33 mouse cellular contexts compared by ENCODE assay signal in genomic region chr4:130166061-130166460, GRCm38 (mm10). TPM values are rescaled to one million over a fixed set of nuclear protein-coding genes. Genes with fewer than 3 reads are reported as not detected.
DNase-seq lines count a peak whose midpoint lies in the region; ATAC-seq and TF ChIP-seq lines count a peak whose summit lies in the region.
"Had no signal": no experiment of that assay in that cellular context is flagged by ENCODE, and none has a peak within 500 bp of the region (broad histone marks: within the 10 kb centered on the region; RNA-seq: fewer than 3 reads in every experiment).

No protein-coding gene starts in this region.

- no peak for ATAC-seq in intestine, embryonic 16.5 days
- no peak for ATAC-seq in intestine, postnatal 0 days
- no peak for ATAC-seq in embryonic facial prominence, embryonic 12.5 days (ENCODE audit: insufficient number of reproducible peaks, insufficient read depth, low FRiP score, low TSS enrichment)
- no peak for ATAC-seq in stomach, postnatal 0 days (ENCODE audit: low FRiP score, low TSS enrichment)
- ATAC-seq: forebrain, embryonic 15.5 days; midbrain, embryonic 16.5 days; Patski had no signal

- H3K27ac ChIP-seq in intestine, embryonic 16.5 days (ENCODE audit: low read length): no peak overlapping the region
- H3K27ac ChIP-seq in intestine, postnatal 0 days (ENCODE audit: low read depth, low read length): no peak overlapping the region
- H3K27ac ChIP-seq in embryonic facial prominence, embryonic 12.5 days: peak overlapping the region; percentile 38; the same call in 1 of the 2 replicates
- H3K27ac ChIP-seq in stomach, postnatal 0 days (replicated peaks): 0 out of 2 replicates have a peak overlapping the region, but pooled peaks have one; percentile 8
- H3K27ac ChIP-seq: forebrain, embryonic 15.5 days; hindbrain, embryonic 14.5 days; limb, embryonic 15.5 days; liver, embryonic 13.5 days had no signal

- WGBS in intestine, embryonic 16.5 days: 79% methylated on average over 18 of the region's 18 CpGs
- WGBS in intestine, postnatal 0 days: 86% methylated on average over 18 of the region's 18 CpGs
- 65% methylated on average over 18 of the region's 18 CpGs for WGBS in embryonic facial prominence, embryonic 12.5 days
- WGBS in stomach, postnatal 0 days: 81% methylated on average over 18 of the region's 18 CpGs

- TF ChIP-seq EP300 in stomach, postnatal 0 days (optimal IDR thresholded peaks at IDR 0.05): no peak

- no peaks in the 10 kb centered on the region for H3K9me3 ChIP-seq in intestine, embryonic 16.5 days (ENCODE audit: control insufficient read depth, low read length)
- H3K9me3 ChIP-seq in intestine, postnatal 0 days (ENCODE audit: control insufficient read depth): no peaks in the 10 kb centered on the region
- H3K9me3 ChIP-seq in embryonic facial prominence, embryonic 12.5 days: no peaks in the 10 kb centered on the region
- no peaks in the 10 kb centered on the region for H3K9me3 ChIP-seq in stomach, postnatal 0 days (ENCODE audit: control insufficient read depth, low read length)
- H3K9me3 ChIP-seq: forebrain, embryonic 15.5 days; limb, embryonic 15.5 days; liver, embryonic 13.5 days had no signal

- no peak overlapping the region for H3K4me2 ChIP-seq in intestine, embryonic 16.5 days (ENCODE audit: low read depth, low read length)
- no peak overlapping the region for H3K4me2 ChIP-seq in intestine, postnatal 0 days (replicated peaks; ENCODE audit: low read depth)
- no peak overlapping the region for H3K4me2 ChIP-seq in embryonic facial prominence, embryonic 12.5 days (replicated peaks)
- no peak overlapping the region for H3K4me2 ChIP-seq in stomach, postnatal 0 days (replicated peaks; ENCODE audit: low read depth)
- H3K4me2 ChIP-seq: forebrain, embryonic 15.5 days; hindbrain, embryonic 14.5 days; limb, embryonic 15.5 days; liver, embryonic 13.5 days; midbrain, embryonic 11.5 days had no signal

- peaks cover 55% of the 10 kb centered on the region for H3K4me1 ChIP-seq in intestine, embryonic 16.5 days (ENCODE audit: control insufficient read depth, insufficient read depth, low read length)
- peaks cover 31% of the 10 kb centered on the region for H3K4me1 ChIP-seq in intestine, postnatal 0 days (replicated peaks; ENCODE audit: control insufficient read depth, insufficient read depth, low read length)
- H3K4me1 ChIP-seq in embryonic facial prominence, embryonic 12.5 days: peaks cover 44% of the 10 kb centered on the region
- H3K4me1 ChIP-seq in stomach, postnatal 0 days (replicated peaks; ENCODE audit: control insufficient read depth, insufficient read depth): peaks cover 19% of the 10 kb centered on the region

- H3K9ac ChIP-seq in intestine, embryonic 16.5 days (ENCODE audit: low read depth, low read length): peak overlapping the region; percentile 29; the same call in 1 of the 2 replicates
- no peak overlapping the region for H3K9ac ChIP-seq in intestine, postnatal 0 days (ENCODE audit: low read depth, low read length)
- no peak overlapping the region for H3K9ac ChIP-seq in embryonic facial prominence, embryonic 12.5 days
- no peak overlapping the region for H3K9ac ChIP-seq in stomach, postnatal 0 days (ENCODE audit: low read length)
- H3K9ac ChIP-seq: forebrain, embryonic 15.5 days; hindbrain, embryonic 14.5 days; limb, embryonic 15.5 days; liver, embryonic 13.5 days had no signal

- H3K27me3 ChIP-seq in intestine, embryonic 16.5 days (replicated peaks; ENCODE audit: control insufficient read depth, insufficient read depth, low read length): no peaks in the 10 kb centered on the region
- no peaks in the 10 kb centered on the region for H3K27me3 ChIP-seq in intestine, postnatal 0 days (replicated peaks; ENCODE audit: control insufficient read depth, insufficient read depth, low read length)
- peaks cover 22% of the 10 kb centered on the region for H3K27me3 ChIP-seq in embryonic facial prominence, embryonic 12.5 days
- H3K27me3 ChIP-seq in stomach, postnatal 0 days (ENCODE audit: control insufficient read depth, insufficient read depth, low read length): no peaks in the 10 kb centered on the region
- H3K27me3 ChIP-seq: limb, embryonic 15.5 days; Patski had no signal

- H3K36me3 ChIP-seq in intestine, embryonic 16.5 days (ENCODE audit: control insufficient read depth, insufficient read depth, low read length): peaks cover 3% of the 10 kb centered on the region; the same call in 1 of the 2 replicates
- peaks cover 41% of the 10 kb centered on the region; the same call in 1 of the 2 replicates for H3K36me3 ChIP-seq in intestine, postnatal 0 days (ENCODE audit: control insufficient read depth, insufficient read depth)
- no peaks in the 10 kb centered on the region for H3K36me3 ChIP-seq in embryonic facial prominence, embryonic 12.5 days
- peaks cover 3% of the 10 kb centered on the region; the same call in 1 of the 2 replicates for H3K36me3 ChIP-seq in stomach, postnatal 0 days (ENCODE audit: control insufficient read depth, insufficient read depth, low read length)
- H3K36me3 ChIP-seq: forebrain, embryonic 15.5 days; limb, embryonic 15.5 days had no signal

- no peak overlapping the region for H3K4me3 ChIP-seq in intestine, embryonic 16.5 days (ENCODE audit: low read length)
- H3K4me3 ChIP-seq in intestine, postnatal 0 days (ENCODE audit: low read depth, low read length): no peak overlapping the region
- H3K4me3 ChIP-seq in embryonic facial prominence, embryonic 12.5 days: no peak overlapping the region
- H3K4me3 ChIP-seq in stomach, postnatal 0 days (ENCODE audit: low read depth, low read length): no peak overlapping the region
- H3K4me3 ChIP-seq: forebrain, embryonic 15.5 days; layer of hippocampus, adult 2 months; limb, embryonic 15.5 days; liver, embryonic 13.5 days had no signal

- peak; percentile 91 for DNase-seq in heart, adult 11 months
- no peak for DNase-seq in heart, adult 8-10 months (ENCODE audit: low spot score)
- DNase-seq in stomach, postnatal 0 days (ENCODE audit: low spot score): no peak
- no peak for DNase-seq in spleen, adult 18-20 months
- DNase-seq: cerebellum, adult 11-12 months; cerebellum, adult 9-11 months; embryo, embryonic 11 days; gastrocnemius, postnatal 10 days; kidney, adult 18-20 months; liver, embryonic 13.5 days; right cerebral cortex, postnatal 4 days; thymus, postnatal 4 days had no signal

- no peak for TF ChIP-seq CTCF in intestine, postnatal 0 days (IDR thresholded peaks at IDR 0.05; ENCODE audit: low read depth)
- no peak for TF ChIP-seq CTCF in stomach, postnatal 0 days (IDR thresholded peaks at IDR 0.05; ENCODE audit: low read depth)

RNA-seq across cellular contexts. Expression of gene Tinagl1, which starts 8.9 kb away (rescaled TPM):
- 10 to 100 TPM; 44.8 to 57.2 (median 49.5) TPM for total RNA-seq in heart, adult 8-10 months (2022)
- 78.3 and 80.3 TPM in 2 replicates for polyA plus RNA-seq in intestine, embryonic 16.5 days (2015; fragmentation: Nextera tagmentation; extraction: Ambion mirVana)
- polyA plus RNA-seq in intestine, postnatal 0 days (2015; fragmentation: Nextera tagmentation; extraction: Ambion mirVana): 87.2 and 88.8 TPM in 2 replicates
- 11.8 and 12.9 TPM in 2 replicates for polyA plus RNA-seq in embryonic facial prominence, embryonic 12.5 days (2016; fragmentation: Nextera tagmentation; extraction: Ambion mirVana)
- 123 and 131 TPM in 2 replicates for polyA plus RNA-seq in stomach, postnatal 0 days (2015; fragmentation: Nextera tagmentation; extraction: Ambion mirVana)

RNA-seq across cellular contexts. Expression of gene Hcrtr1, which starts 26.9 kb away (rescaled TPM):
- not detected for total RNA-seq in heart, adult 8-10 months (2022)
- 0.22 and 0.34 TPM in 2 replicates for polyA plus RNA-seq in intestine, embryonic 16.5 days (2015; fragmentation: Nextera tagmentation; extraction: Ambion mirVana)
- 0.81 and 0.91 TPM in 2 replicates for polyA plus RNA-seq in intestine, postnatal 0 days (2015; fragmentation: Nextera tagmentation; extraction: Ambion mirVana)
- 0.27 and 0.32 TPM in 2 replicates for polyA plus RNA-seq in embryonic facial prominence, embryonic 12.5 days (2016; fragmentation: Nextera tagmentation; extraction: Ambion mirVana)
- 0.39 and 0.73 TPM in 2 replicates for polyA plus RNA-seq in stomach, postnatal 0 days (2015; fragmentation: Nextera tagmentation; extraction: Ambion mirVana)
- total RNA-seq: gastrocnemius, postnatal 10 days; hematopoietic stem cell, adult 5-6 weeks; megakaryocyte, adult 5-6 weeks; MEL; neutrophil, adult 5-6 weeks had no signal

RNA-seq across cellular contexts. Expression of gene Gm853, which starts 56.1 kb away (rescaled TPM):
- not detected for total RNA-seq in heart, adult 8-10 months (2022)
- polyA plus RNA-seq in intestine, embryonic 16.5 days (2015; fragmentation: Nextera tagmentation; extraction: Ambion mirVana): not detected in 2 replicates
- polyA plus RNA-seq in intestine, postnatal 0 days (2015; fragmentation: Nextera tagmentation; extraction: Ambion mirVana): not detected in 2 replicates
- polyA plus RNA-seq in embryonic facial prominence, embryonic 12.5 days (2016; fragmentation: Nextera tagmentation; extraction: Ambion mirVana): not detected in 2 replicates
- not detected in 2 replicates for polyA plus RNA-seq in stomach, postnatal 0 days (2015; fragmentation: Nextera tagmentation; extraction: Ambion mirVana)
- total RNA-seq: adrenal gland, postnatal 14 days; gastrocnemius, postnatal 10 days; hematopoietic stem cell, adult 5-6 weeks; left cerebral cortex, adult 8-10 months; left cerebral cortex, postnatal 36 days; megakaryocyte, adult 5-6 weeks; MEL; neutrophil, adult 5-6 weeks had no signal
- polyA plus RNA-seq: gonadal fat pad, adult 2 months; heart, embryonic 14.5 days; limb, embryonic 15.5 days; liver, embryonic 13.5 days; midbrain, embryonic 11.5 days; midbrain, embryonic 16.5 days; neural tube, embryonic 11.5 days; testis, adult 2 months had no signal

Comparison
In these comparisons a context has a peak if more than half of its experiments do, and no peak if none do; other contexts are left out.
1. H3K27ac ChIP-seq: peak in embryonic facial prominence, embryonic 12.5 days (single experiment) and stomach, postnatal 0 days (single experiment); none in intestine, embryonic 16.5 days (single experiment) and intestine, postnatal 0 days (single experiment).